Mouse (Mus musculus): ENCODE results near the gene 1700067P10Rik.

- no peak for TF ChIP-seq CTCF (IDR thresholded peaks at IDR 0.05; ENCODE audit: borderline replicate concordance, insufficient read depth, low read depth, low read length)
- TF ChIP-seq POLR2A (IDR thresholded peaks at IDR 0.05; ENCODE audit: borderline replicate concordance, insufficient read depth, low read length): no peak
Measured at GRCm38 (mm10) chr17:48094820-48095680, 5.9 kb downstream of the 1700067P10Rik start.

All from cerebellum, adult 2 months (tissue).